Mouse (Mus musculus) liver, embryonic 14.5 days (tissue): ENCODE data around the gene Gm28051.
A peak's percentile ranks its signal among the peaks of the same experiment; 100 is the strongest.

Source experiments
- CTCF ChIP-seq: IDR thresholded peaks from 2 replicates; pipeline ENCODE4 v1.5.1; 2016; ENCODE audit warnings: antibody characterized with exemption, low read depth, control low read depth
- EP300 ChIP-seq: IDR thresholded peaks from 2 replicates; pipeline ENCODE4 v1.6.1; 2016; ENCODE audit warnings: antibody characterized with exemption, low read depth

DNA sequence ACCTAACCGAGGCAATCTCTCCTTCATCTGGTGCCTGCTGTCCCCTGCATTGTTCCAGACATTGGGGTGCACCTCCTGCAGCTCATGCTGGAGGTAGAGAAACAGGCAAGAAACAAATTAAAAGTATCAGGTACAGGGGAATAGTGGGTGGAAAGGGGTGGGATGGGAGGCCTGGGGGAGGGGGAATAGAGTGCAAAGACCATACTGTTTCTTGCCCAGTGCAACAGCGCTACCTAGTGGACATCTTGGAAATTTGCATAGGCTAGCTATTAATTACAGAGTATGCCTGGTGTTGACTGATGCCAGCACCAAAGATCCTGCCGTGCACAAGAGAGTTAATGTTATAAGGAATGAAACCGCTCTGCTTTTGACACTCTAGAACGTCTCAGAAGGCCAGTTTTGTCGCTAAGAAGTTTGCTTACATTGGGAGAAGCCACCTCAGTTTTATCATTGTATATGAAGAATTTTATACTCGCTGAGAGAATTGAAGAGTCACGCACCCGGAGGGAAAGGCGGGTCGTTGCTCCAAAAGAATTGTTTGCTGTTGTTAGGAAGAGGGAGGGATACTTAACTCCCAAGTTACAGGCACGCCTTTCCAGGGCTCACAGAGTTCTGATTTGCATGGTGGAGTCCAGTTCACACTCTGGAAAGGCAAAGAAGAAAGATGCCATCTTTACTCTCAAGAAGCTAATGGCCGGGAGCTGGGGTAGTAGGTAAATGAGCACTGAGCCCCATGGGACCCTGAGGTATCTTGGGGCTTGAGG is 37.8 kb downstream of the Gm28051 start:
- TF ChIP-seq CTCF (peak; percentile 82), EP300 (no peak)
